Mouse (Mus musculus) thymus, adult 2 months (tissue): ENCODE results near the gene Gipc1. TPM values are rescaled to one million over a fixed set of nuclear protein-coding genes. Genes with fewer than 3 reads are reported as not detected.

Experiments used
- DNase-seq: peaks from one replicate; pipeline ENCODE4 v3.0.0; 2021
- H3K27ac ChIP-seq: fragments of 200-500 bp; 2 replicates; pipeline ENCODE4 v1.5.1; 2012; ENCODE audit warnings: low read length, control low read depth; ENCODE audit not compliant: control insufficient read depth, insufficient read depth
- H3K27me3 ChIP-seq: fragments of 200-500 bp; 2 replicates; pipeline ENCODE4 v1.6.1; 2012; ENCODE audit warnings: mild to moderate bottlenecking, low read length, moderate library complexity, mixed read lengths; ENCODE audit not compliant: control insufficient read depth, insufficient read depth
- H3K36me3 ChIP-seq: fragments of 200-500 bp; 2 replicates; pipeline ENCODE4 v1.6.1; 2012; ENCODE audit warnings: mild to moderate bottlenecking, low read length, moderate library complexity; ENCODE audit not compliant: control insufficient read depth, insufficient read depth
- H3K4me1 ChIP-seq: fragments of 200-500 bp; replicated peaks from 2 replicates; pipeline ENCODE4 v1.6.1; 2012; ENCODE audit warnings: low read length; ENCODE audit not compliant: control insufficient read depth, insufficient read depth
- H3K4me3 ChIP-seq: fragments of 200-500 bp; 2 replicates; pipeline ENCODE4 v1.5.1; 2012; ENCODE audit warnings: mild to moderate bottlenecking, low read length, control low read depth, moderate library complexity; ENCODE audit not compliant: control insufficient read depth, insufficient read depth
- CTCF ChIP-seq: fragments of 200-500 bp; IDR thresholded peaks from 2 replicates; pipeline ENCODE4 v1.5.1; 2012; ENCODE audit warnings: mild to moderate bottlenecking, control low read depth, low read length, moderate library complexity, borderline replicate concordance; ENCODE audit not compliant: control insufficient read depth, poor library complexity, insufficient read depth; ENCODE audit errors: extremely low read depth
- POLR2A ChIP-seq: fragments of 200-500 bp; IDR thresholded peaks from 2 replicates; pipeline ENCODE4 v1.6.1; 2012; ENCODE audit warnings: mild to moderate bottlenecking, low read length, control low read depth, moderate library complexity; ENCODE audit not compliant: control insufficient read depth, poor library complexity, insufficient read depth; ENCODE audit errors: extremely low read depth
- WGBS: fragments of 180-500 bp; shearing (Covaris S2); methylation state at CpG from one replicate; pipeline ENCODE4 v1.1.7; 2018; 5-methylcytosine and 5-hydroxymethylcytosine counted together
- polyA plus RNA-seq: library from polyadenylated mRNA; depleted of rRNA; stranded (reverse); fragments of >200 nt; gene quantifications from 2 replicates; pipeline ENCODE4 v1.2.3, GENCODE M21; 2012

The Gipc1 gene
- polyA plus RNA-seq, 1 experiment = 50.2 TPM

- no peak within 1 kb of the TSS for H3K4me3 ChIP-seq
- WGBS = 45% methylated on average over 14 of the region's 14 CpGs
- no peaks in the 10 kb centered on the region for H3K27me3 ChIP-seq
- no peak for TF ChIP-seq CTCF
- H3K4me1 ChIP-seq = peaks cover 6% of the 10 kb centered on the region
- no peak for DNase-seq
- peaks cover 22% of the 10 kb centered on the region for H3K36me3 ChIP-seq
- H3K27ac ChIP-seq = no peak within 1 kb of the TSS
Observed at GRCm38 (mm10) chr8:83665969-83666865, 13.7 kb downstream of the Gipc1 start, which contains the start of gene Ptger1. Ptger1 (plus strand) TSS chr8:83666678.

- TF ChIP-seq POLR2A (no peak), CTCF (no peak)
- peaks cover 29% of the 10 kb centered on the region for H3K36me3 ChIP-seq
- no peak overlapping the region for H3K4me3 ChIP-seq
- no peaks in the 10 kb centered on the region for H3K27me3 ChIP-seq
- no peak overlapping the region for H3K27ac ChIP-seq
- H3K4me1 ChIP-seq = peaks cover 6% of the 10 kb centered on the region
- WGBS = 94% methylated on average over 3 of the region's 3 CpGs
- no peak for DNase-seq
Observed at GRCm38 (mm10) chr8:83666866-83667234, 14.4 kb downstream of the Gipc1 start.

GRCm38 (mm10) chr8:83667526-83667925 lies 15.0 kb downstream of the Gipc1 start:
- DNase-seq = no peak
- Histone ChIP-seq H3K36me3 (peaks cover 35% of the 10 kb centered on the region), H3K27ac (no peak overlapping the region), H3K27me3 (no peaks in the 10 kb centered on the region), H3K4me3 (no peak overlapping the region), H3K4me1 (peaks cover 4% of the 10 kb centered on the region)
- TF ChIP-seq CTCF (no peak), POLR2A (no peak)
- 86% methylated on average over 10 of the region's 10 CpGs for WGBS

GRCm38 (mm10) chr8:83668010-83668916 lies 15.8 kb downstream of the Gipc1 start:
- Histone ChIP-seq H3K4me3 (0 out of 2 replicates have a peak overlapping the region, but pooled peaks have one; percentile 8), H3K4me1 (0 out of 2 replicates have a peak, but pooled peaks cover 3% of the 10 kb centered on the region), H3K27me3 (no peaks in the 10 kb centered on the region), H3K36me3 (peaks cover 43% of the 10 kb centered on the region), H3K27ac (no peak overlapping the region)
- DNase-seq = peak; percentile 71
- no peak for TF ChIP-seq POLR2A
- peak; percentile 75; the same call in 1 of the 2 replicates for TF ChIP-seq CTCF
- 57% methylated on average over 80 of the region's 80 CpGs for WGBS

- no peak for TF ChIP-seq POLR2A
- TF ChIP-seq CTCF = no peak
Observed at GRCm38 (mm10) chr8:83669013-83669412, 16.5 kb downstream of the Gipc1 start.

GRCm38 (mm10) chr8:83672936-83673335 lies 20.5 kb downstream of the Gipc1 start:
- no peaks in the 10 kb centered on the region for H3K27me3 ChIP-seq
- H3K36me3 ChIP-seq = peaks cover 70% of the 10 kb centered on the region
- 0 out of 2 replicates have a peak, but pooled peaks cover 3% of the 10 kb centered on the region for H3K4me1 ChIP-seq
- no peak overlapping the region for H3K4me3 ChIP-seq
- WGBS = 90% methylated on average over 5 of the region's 5 CpGs
- TF ChIP-seq POLR2A = no peak
- no peak overlapping the region for H3K27ac ChIP-seq
- DNase-seq = no peak

More at GRCm38 (mm10) chr8:83669013-83669412, 16.5 kb downstream of the Gipc1 start:
- Histone ChIP-seq H3K4me3 (no peak overlapping the region), H3K27me3 (no peaks in the 10 kb centered on the region), H3K27ac (no peak overlapping the region), H3K4me1 (0 out of 2 replicates have a peak, but pooled peaks cover 3% of the 10 kb centered on the region), H3K36me3 (peaks cover 50% of the 10 kb centered on the region)
- WGBS = 95% methylated on average over 16 of the region's 16 CpGs
- no peak for DNase-seq
